Mouse (Mus musculus) midbrain, embryonic 15.5 days (tissue): ENCODE measurements at regions not wholly inside any gene's neighbourhood (a gene's known extent, or its start where the extent isn't known, plus 50 kb on each side); places are given as distances from the start of the nearest gene placed in this dataset.

Experiments used
- ATAC-seq: fragments of 200-750 bp; cut with Nextera tagmentation; replicated peaks from 2 replicates; pipeline ENCODE4 v1.8.0; 2017; ENCODE audit warnings: moderate TSS enrichment
- H3K27ac ChIP-seq: fragments of 300-500 bp; sonication (generic); 2 replicates; pipeline ENCODE4 v1.5.1; 2015; ENCODE audit warnings: mild to moderate bottlenecking, inconsistent platforms
- H3K27me3 ChIP-seq: fragments of 300-500 bp; sonication (generic); replicated peaks from 2 replicates; pipeline ENCODE4 v1.6.1; 2015; ENCODE audit warnings: inconsistent platforms
- H3K36me3 ChIP-seq: fragments of 300-500 bp; sonication (generic); replicated peaks from 2 replicates; pipeline ENCODE4 v1.6.1; 2015; ENCODE audit warnings: inconsistent platforms
- H3K4me1 ChIP-seq: fragments of 300-500 bp; sonication (generic); 2 replicates; pipeline ENCODE4 v1.6.1; 2015; ENCODE audit warnings: inconsistent platforms
- H3K4me2 ChIP-seq: fragments of 300-500 bp; sonication (generic); 2 replicates; pipeline ENCODE4 v1.6.1; 2015; ENCODE audit warnings: inconsistent platforms, mild to moderate bottlenecking, moderate library complexity
- H3K4me3 ChIP-seq: fragments of 300-500 bp; sonication (generic); 2 replicates; pipeline ENCODE4 v1.5.1; 2015; ENCODE audit warnings: mild to moderate bottlenecking, inconsistent platforms
- H3K9ac ChIP-seq: fragments of 300-500 bp; sonication (generic); 2 replicates; pipeline ENCODE4 v1.6.1; 2015; ENCODE audit warnings: mild to moderate bottlenecking, inconsistent platforms
- H3K9me3 ChIP-seq: fragments of 300-500 bp; sonication (generic); 2 replicates; pipeline ENCODE4 v1.6.1; 2016; ENCODE audit warnings: inconsistent platforms
- WGBS: fragments of 180-500 bp; shearing (Covaris S2); methylation state at CpG from one replicate; pipeline ENCODE4 v1.1.7; 2015; ENCODE audit warnings: mixed read lengths; 5-methylcytosine and 5-hydroxymethylcytosine counted together

- no peaks in the 10 kb centered on the region for H3K27me3 ChIP-seq
- H3K4me2 ChIP-seq: no peak overlapping the region
- H3K9ac ChIP-seq: no peak overlapping the region
- H3K36me3 ChIP-seq: no peaks in the 10 kb centered on the region
- 85% methylated on average over 2 of the region's 2 CpGs for WGBS
- no peaks in the 10 kb centered on the region for H3K9me3 ChIP-seq
- H3K4me3 ChIP-seq: no peak overlapping the region
- no peak for ATAC-seq
- H3K4me1 ChIP-seq: peaks cover 5% of the 10 kb centered on the region; the same call in 1 of the 2 replicates
- no peak overlapping the region for H3K27ac ChIP-seq
These were observed 889.9 kb downstream of the Stim2 start for GRCm38 (mm10) chr5:54888172-54888571.

GRCm38 (mm10) chr5:54894496-54895250 lies 896.4 kb downstream of the Stim2 start:
- H3K4me2 ChIP-seq: peak overlapping the region; percentile 28
- peaks cover 20% of the 10 kb centered on the region; the same call in 1 of the 2 replicates for H3K4me1 ChIP-seq
- peak overlapping the region; percentile 46 for H3K27ac ChIP-seq
- H3K36me3 ChIP-seq: no peaks in the 10 kb centered on the region
- 41% methylated on average over 10 of the region's 10 CpGs for WGBS
- peak; percentile 82 for ATAC-seq
- H3K27me3 ChIP-seq: no peaks in the 10 kb centered on the region
- H3K9ac ChIP-seq: no peak overlapping the region
- no peaks in the 10 kb centered on the region for H3K9me3 ChIP-seq
- no peak overlapping the region for H3K4me3 ChIP-seq
